Mouse (Mus musculus) C2C12 (cell line): ENCODE results near the gene Foxd2.

Experiments
- CTCF ChIP-seq: IDR thresholded peaks from one replicate; pipeline ENCODE4 v1.5.1; 2011; ENCODE audit not compliant: control insufficient read depth, insufficient read depth, insufficient read length
- FOSL1 ChIP-seq: IDR thresholded peaks from one replicate; pipeline ENCODE4 v1.8.0; 2011; ENCODE audit warnings: mild to moderate bottlenecking, low read length; ENCODE audit not compliant: poor library complexity, insufficient read depth, severe bottlenecking
- MAX ChIP-seq: IDR thresholded peaks from one replicate; pipeline ENCODE4 v1.6.1; 2011; ENCODE audit warnings: mild to moderate bottlenecking, control low read depth

GRCm38 (mm10) chr4:114925917-114926312, 17.2 kb upstream of the Foxd2 start, which contains the start of gene Foxe3:
- TF ChIP-seq MAX (no peak), CTCF (no peak), FOSL1 (no peak)
